Mouse (Mus musculus) urinary bladder, postnatal 4 days (tissue): ENCODE measurements around the gene Ptprg.

Experiments used
- DNase-seq, 2 experiments: peaks; one replicate each; pipeline ENCODE4 v3.0.0; 2021 to 2022; ENCODE audit warnings: low spot score in 2 of 2

The Ptprg gene

DNA sequence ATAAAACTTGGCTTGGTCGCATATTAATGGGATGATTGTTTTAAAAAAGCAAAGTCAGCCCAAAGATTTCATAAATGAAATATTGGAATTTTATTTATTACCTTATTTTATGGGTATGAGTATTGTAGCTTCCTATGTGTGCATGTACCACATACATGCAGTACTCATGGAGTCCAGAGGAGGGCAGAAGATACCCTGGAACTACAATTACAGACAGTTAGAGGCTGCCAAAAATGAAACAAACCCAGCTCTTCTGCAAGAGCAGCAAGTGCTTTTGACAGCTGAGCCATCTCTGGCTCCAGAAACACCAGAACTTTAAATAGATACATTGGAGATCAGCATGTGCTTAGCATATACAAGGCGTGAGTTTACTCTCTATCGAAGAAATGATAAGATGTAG is 592.6 kb downstream of the Ptprg start:
- DNase-seq = no peak

DNA sequence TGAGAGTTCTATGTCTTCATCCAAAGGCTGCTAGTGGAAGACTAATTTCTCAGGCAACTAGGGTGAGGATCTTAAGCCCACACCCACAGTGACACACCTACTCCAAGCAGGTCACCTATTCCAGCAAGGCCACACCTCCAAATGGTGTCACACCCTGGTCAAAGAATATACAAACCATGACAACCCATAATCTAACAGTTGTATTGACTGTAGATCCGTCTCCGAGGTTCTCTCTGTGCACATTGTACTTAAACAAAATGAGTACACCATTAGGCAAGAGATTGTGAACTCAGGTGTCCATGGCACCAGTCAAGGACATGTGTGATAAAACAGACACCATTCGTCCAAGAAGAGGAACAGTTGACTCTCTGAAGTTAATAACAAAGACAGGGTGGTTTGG is 596.2 kb downstream of the Ptprg start:
- no peak for DNase-seq

DNA sequence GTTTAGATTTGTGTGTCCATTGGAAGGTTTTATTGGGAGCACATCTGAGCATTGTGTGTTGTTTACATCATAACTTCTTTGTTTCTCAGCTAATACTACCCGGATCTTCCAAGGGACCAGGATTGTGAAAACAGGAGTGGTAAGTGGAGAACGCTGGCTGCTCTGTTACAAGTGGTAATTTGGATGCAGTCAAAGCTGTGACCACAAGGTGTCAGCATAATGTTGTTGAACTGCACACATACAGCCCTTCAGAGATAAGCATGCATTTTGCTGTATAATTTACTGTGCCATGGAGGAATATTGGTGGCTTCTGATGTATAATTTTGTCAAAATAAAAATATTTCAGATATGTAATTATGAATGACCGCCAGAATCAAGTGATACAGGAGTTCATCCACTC is 598.6 kb downstream of the Ptprg start:
- DNase-seq = no peak

DNA sequence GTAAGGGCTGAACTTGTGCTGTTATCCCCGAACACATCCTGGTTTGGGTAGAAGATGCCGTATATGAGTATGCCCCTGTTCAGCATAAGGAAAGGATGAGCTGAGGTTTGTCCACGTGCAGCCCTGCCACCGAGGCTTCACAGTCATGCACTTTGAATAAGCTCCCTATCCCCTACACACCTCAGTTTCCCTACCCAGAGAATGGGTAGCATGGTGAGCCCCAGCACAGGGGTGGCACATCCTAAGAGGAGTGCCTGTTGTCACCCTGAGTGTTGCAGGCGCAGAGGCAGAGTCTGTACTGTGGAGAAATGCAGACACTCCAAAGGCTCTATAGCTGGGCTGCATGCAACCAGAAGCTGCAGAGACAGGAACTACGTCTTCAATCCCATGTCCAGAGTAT is 599.4 kb downstream of the Ptprg start:
- DNase-seq = no peak

DNA sequence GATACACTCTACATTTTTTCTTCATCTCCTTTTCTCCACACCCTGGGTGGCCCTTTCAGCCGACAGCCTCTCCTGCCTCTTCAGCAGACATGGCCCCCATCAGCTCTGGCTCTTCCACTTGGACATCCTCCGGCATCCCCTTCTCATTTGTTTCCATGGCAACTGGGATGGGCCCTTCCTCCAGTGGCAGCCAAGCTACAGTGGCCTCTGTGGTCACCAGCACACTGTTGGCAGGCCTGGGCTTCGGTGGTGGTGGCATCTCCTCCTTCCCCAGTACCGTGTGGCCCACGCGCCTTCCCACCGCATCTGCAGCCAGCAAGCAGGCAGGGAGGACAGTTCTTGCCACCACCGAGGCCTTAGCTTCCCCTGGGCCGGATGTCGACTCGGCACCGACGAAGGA is 600.3 kb downstream of the Ptprg start:
- no peak for DNase-seq

DNA sequence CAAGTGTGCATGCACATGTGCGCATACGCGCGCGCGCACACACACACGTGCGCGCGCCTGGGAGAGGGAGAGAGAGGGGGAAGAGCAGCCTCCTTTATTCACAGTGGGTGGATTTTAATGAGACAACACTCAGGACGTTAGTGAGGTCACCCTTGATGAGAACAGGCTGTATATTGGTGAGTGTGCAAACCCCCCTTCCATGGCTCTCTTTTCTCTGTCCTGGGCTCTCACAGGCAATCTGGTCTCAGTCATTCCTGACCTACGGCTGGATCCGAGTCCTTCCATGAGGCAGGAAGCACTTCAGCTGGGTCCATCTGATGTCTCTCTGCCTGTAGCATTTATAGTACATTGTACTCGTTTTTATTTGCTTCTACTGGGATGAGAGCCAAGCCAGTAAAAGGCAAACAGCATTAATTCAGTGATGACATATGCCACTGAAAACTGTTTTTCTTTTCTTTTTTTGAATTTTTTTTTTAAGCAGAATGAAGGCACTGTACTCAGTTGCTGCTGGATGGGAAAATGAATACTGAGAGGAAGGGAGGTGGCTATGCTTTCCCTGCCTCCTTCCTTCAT is 608.5 kb downstream of the Ptprg start:
- DNase-seq = no peak

DNA sequence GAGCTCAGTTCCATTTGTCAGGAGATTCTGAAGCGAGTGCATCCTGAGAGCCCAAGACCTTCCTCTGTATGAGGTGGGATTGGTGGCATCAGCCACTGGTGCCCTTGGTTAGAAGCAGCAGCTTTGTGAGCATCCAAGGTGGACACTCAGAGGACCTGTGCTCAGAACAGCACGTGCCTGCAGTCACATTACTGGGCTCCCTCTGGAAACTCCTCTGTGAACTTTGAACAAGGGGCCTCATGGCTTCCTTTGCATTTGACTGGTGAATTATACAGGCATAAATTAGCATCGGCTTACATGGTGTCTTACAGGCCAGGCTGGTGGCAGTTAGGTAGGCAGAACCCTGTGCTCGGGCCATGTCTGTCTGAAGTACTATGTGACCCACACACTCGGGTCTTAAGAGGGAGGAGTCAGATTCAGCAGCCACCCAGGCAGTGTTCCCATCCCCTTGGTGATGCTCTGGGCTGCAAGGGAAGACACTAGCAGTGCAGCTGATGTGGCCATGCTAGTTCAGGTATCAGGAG is 609.1 kb downstream of the Ptprg start:
- DNase-seq = no peak

DNA sequence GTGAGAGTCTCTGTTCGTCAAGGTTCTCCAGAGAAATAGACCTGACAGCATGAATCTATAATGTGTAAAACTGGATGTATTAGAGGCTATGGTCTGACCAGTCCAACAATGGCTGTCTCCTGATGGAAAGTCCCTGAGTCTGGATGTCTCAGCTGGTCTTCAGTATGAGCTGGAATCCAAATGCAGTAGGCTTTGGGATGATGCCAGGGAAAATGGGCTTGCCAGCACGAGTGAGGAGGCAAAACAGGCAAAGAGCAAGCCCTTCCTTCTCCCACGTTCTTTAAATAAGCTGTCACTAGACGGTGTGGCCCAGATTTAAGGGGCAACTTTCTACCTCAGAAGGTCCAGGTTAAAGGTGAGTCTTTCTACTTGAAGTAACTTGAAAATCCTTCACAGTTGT is 609.9 kb downstream of the Ptprg start:
- no peak for DNase-seq

DNA sequence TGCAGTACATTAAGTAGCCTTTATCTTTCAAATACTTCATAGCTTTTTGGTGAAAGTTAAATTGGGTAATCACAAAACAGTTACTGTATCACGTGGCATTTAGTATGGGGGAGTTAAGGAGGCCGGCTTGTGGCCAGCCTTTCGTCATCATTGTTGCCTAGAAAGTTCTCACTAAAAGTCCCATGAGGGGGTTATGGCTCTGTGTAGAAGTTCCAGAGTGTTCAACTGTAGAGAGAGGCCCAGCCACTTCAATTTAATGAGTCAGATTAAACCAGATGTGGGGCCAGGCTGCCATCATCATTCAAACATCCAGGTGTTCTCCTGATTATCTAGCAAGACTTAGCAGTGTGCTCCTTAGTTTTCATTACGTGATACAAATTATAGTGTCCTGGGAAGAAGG is 613.9 kb downstream of the Ptprg start:
- DNase-seq = no peak

DNA sequence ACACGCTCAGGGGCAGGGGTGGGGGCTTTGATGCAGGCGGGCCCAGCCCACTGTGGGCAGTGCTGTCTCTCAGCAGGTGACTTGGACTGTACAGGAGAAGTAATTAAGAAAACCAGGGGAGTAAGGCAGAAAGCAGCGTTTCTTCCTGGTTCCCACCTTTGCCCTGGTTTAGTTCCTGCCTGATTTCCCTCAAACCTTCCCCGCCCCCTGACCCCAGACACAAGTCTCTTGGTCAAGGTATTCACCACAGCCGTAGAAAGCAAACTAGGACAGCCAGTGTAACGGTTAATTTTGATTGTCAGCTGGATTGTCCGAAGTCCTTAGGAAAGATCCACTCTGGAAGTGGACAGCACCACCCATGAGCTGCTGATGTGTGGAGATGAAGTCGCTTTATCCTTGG is 614.3 kb downstream of the Ptprg start:
- DNase-seq = no peak

DNA sequence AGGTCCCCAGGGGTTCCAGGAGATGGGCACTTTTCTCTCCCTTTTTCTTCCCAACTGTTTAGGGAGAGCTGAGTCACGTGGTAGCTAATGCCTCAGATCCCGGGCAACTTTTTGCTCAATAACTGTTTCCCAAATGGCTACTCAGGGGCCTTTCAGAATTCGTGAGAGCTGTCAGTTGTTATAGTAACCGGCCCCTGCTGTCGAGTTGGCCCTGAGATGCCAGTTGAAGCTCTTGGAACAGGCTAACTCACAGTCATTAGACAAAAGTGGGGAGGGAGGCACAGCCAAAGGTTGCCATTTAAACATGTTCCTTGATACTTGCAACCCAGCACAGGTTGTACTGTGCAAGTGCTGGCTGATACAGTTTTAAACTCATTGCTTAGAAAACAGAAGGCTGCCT is 624.1 kb downstream of the Ptprg start:
- no peak for DNase-seq

DNA sequence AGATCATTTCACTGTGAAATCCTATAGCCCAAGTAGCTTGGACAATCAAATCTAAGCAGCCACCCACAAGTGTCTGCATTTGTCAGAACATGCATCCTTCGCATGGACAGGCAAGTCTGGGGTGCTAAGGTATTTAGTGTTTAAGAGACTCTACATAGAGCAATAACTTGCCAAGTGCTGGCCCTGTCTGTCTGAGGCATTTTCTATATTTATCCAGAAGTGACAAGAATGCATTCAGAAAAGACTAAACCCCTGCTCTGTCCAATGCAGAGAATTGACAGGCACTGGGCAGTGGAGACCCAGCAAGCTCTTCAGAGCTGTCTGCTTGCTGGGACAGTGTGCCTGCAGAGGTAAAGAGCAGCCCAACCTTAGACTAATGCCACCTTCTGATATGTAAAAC is 625.3 kb downstream of the Ptprg start:
- DNase-seq = no peak

DNA sequence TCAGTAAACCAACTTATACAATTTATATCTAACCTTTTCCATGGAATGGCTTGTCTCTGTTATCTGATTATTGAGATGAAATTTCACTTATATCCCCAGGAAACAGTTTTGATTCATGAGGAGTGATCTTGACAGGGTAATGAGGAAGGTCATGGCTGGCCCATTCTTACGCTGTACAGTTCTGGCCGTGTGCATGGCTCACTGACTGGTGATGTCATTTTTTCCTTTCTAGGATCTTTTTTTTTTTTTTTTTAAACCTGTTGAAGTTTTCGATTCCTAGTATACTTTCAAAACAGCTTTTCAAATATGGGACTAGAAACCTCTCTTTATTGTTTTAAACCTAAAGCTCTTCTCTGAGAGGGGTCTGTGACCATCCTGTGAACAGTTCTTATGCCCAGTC is 626.8 kb downstream of the Ptprg start:
- DNase-seq = no peak

DNA sequence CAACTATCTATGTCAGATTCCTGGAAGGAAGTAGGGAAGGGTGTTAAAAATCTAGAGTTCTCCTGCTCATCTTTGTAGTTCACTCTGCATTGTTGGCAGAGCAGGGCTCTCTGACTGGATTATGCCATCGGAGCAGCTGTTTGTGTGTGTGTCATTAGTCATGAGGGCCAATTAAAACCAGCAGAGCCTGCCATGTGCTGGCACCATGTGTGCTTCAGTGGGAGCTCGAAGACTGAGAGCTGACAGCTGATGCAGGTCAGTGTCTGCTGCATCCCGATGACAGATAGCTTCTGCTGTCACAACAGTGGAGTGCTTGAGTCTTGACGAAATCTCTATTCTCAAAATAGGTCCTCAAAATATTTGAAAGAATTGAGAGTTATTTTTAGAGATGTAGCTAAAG is 631.7 kb downstream of the Ptprg start:
- no peak for DNase-seq

DNA sequence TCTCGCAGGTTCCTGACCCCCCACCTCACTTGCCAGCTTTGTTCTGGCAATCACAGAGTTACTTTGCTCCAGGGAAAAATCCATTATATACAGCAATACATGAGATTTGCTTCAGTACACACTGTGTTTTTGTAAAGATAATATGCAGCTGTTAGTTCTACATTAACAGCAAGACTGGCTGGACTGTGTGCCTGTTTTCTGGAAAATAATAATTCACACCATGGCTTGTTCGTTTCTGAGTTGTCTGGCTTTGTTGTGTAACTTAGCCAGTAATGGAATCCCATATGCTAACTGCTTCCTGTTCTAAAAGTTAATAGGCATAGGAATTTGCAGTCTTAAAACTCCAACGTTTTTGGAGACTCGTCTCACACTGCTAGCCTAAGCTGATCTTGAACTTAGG is 635.0 kb downstream of the Ptprg start:
- DNase-seq = no peak

DNA sequence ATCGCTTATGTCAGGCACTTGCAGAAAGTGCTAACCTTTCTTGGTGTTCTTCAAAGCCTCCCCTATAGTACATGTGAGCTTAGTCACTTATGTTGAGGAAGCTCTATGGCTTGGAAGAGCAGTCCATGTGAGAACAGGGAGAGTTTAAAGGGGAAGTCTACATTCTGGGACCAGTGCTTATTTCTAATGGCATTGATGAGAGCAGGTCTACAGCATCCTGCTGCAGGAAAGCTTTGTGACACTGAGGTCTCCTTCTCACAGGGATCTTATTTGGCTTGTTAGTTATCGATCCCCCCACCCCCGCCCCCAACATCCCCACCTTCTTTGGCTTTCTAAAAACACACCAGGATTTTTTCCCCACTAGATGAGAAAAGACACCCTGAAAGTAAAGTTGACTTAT is 635.9 kb downstream of the Ptprg start:
- DNase-seq = no peak

DNA sequence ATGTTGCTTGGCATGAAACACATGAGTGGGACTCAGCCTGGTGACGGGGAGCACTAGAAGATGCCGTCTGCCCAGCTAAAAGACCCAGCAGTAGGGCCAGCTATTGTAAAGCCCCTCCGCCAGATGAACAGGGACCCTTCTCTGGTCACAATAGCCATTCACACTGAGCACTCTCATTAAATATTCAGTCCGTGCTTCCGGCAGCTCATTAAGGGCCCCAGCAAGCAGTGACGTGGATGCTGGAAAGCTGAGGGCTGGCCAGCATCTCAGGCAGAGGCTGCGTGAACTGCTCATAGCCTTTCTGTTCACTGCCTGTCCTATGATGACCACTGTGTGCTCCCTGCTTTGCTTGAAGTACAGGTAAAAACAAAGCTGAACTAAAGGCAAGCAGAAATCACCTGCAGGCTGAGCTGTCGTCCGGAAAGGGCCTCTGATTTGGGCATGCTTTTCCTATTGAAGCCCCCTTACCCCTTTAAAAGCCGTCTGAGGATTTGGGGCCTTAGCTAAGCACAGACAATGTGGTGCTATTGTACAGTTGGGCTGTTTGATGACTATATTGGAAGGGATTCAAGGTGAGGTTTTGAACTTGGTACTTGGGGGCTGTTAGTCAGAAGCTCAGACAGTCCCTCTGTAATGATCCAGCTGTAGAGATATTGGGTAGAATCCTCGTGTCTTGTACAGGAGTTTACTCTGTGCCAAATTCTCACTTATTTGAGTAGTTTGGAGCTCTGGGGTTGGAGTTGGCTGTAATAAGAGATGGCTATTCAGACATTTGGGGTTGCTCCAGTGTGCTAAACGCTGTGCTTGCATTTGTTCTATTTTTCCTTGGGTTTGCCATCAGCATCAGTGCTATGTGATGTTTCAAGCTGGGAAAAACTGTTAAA is 636.6 kb downstream of the Ptprg start:
- no peak for DNase-seq

DNA sequence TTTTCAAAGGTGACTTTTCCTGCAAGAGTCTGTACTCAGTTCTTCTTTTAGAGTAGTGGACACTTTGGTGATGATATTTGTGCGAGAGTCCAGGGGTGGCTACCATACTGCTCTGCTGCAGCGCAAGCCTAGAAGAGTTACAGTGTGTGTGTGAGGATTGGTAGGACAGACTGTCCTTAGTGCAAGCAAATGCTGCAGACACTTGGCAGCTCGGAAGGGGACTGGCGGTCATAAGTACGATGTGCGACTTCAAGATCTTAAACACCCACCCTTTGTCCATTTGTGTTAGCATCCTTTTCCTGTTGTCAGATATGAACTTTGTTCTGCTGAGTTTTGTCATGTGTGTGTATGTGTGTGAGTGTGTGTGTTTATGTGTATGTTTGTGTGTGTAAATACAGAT is 637.7 kb downstream of the Ptprg start:
- no peak for DNase-seq

DNA sequence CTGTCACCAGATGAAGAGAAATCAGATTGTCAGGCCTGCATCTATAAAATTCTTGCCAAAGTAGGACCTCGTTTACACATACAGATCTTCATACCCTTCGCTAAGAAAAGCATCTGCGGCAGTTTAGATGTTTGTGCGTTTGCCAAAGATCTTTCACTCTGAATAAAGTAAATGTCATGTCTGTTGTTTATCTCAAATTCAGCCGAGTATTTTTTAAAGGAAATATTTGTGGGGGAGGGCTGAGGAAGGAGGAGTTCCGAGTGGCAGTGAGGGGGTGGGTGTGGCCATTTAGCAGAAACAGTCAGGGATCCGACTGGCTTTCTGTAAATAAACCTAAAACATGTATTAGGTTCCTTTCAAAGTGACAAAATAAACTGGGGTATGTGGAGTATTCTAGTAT is 645.4 kb downstream of the Ptprg start:
- no peak for DNase-seq

DNA sequence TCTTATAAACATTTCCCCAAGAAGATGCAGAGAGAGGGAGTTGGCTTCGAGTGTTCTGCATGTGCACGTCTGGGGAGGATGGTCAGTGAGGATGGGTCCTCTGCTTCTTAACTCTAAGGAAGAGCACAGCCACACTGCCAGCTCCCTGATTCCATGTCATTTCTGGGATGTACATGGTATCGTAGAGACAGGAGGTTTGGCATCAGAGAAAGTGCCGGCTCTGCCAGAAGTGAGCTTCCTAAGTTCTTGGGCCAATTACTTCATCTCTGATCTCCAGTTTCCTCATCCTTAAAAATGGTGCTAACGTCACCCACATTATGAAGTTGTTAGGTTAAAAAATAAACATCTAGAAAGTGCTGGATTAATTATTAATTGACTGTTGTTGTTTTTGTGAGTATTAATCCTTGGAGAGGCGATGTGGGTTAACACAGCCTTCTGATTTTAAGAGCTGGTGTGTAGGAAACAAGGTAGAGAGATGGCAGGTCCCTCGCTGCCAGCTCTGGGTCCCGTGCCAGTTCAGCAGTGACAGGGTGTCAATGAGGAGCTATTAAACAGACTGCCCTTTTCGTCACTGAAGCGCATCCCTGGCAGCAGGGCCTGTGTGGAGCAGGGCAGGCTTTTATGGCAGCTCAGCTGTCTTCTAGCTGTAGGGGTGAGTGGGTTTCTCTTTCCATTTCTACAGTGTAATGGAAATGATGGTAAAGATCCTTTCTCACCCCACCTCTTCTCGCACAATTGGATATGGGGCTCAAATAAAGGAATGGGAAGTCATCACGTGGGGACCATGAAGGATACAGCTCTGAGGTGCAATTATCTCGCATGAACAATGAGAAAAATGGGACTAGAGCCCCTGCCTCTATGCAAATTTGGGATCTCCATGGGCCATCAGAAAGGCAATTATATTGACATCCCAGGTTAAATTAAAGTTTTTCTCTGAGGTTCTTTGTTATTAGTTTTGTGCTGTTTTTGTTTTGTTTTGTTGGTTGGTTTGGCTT is 646.9 kb downstream of the Ptprg start:
- no peak for DNase-seq

DNA sequence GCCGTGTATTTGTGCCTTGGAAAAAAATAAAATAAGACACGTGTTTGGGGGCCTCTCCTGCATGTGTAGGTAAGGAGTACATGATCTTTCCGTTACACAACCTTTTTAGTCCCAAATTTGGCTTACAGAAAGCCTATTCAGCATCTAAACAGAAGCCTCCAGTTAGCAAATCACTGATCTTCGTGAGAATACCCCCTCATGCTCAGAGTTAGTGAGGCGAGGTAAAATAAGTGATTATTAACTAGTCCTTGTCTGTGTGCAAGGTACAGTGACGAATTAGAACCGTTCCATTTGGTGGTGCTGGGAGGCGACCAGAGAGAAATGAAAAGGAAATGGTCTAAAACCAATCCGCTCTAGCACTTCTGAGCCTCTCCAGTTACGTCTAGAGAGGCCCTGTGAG is 648.9 kb downstream of the Ptprg start:
- DNase-seq = no peak

DNA sequence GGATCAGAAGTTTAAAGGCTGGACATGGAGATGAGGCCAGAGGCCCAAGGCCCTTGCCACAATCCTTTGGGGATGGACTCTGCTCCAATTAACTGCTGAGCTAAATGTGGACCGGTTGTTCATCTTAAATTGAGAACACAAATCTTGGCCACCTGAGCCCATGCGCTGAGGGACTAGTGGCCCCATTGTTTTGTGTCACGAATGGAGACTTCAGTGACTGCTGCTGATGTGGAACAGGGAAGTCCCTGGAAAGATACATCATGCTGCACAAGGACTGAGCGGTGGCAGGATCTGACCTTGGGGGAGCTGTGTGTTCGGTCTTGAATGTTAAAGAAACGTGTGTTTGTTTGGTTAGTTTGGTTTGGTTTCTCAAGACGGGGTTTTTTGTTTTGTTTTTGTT is 649.7 kb downstream of the Ptprg start:
- DNase-seq = no peak
